ENCODE assay signal across 19 mouse cellular contexts in the genomic region with DNA sequence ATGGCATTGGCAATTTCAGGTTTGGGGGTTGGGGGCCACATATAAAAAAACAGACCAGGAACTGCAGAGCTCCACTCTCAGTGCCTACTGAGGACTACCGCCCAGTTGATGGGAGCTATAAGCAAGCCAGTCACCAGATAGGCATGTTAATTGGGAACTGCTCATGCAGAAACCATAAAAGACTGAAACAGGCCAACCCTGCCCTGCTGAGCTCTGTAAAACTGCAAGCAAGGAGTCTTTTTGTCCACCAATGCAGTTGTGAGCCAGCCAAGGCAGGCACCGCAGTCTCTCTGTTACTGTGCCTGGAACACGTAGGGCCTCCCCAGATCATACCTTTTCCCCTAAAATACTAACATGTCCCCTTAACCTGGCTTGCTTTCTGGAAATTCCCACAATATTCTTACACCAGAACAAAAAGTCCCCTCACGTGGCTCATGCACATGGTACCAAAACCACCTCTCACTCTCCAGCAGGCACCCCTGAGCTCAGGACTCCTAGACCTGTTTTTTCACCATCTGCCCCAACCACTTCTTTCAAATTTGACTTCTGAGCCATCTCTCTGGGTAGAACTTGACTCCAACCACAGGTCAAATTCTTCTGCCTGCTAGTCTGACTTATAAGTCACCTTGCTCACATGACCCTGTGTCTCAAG. TPM values are rescaled to one million over a fixed set of nuclear protein-coding genes. Genes with fewer than 3 reads are reported as not detected.
DNase-seq lines count a peak whose midpoint lies in the region; ATAC-seq and TF ChIP-seq lines count a peak whose summit lies in the region.
"Had no signal": no experiment of that assay in that cellular context is flagged by ENCODE, and none has a peak within 500 bp of the region (broad histone marks: within the 10 kb centered on the region; RNA-seq: fewer than 3 reads in every experiment).

No protein-coding gene starts in this region.

- H3K4me1 ChIP-seq in limb, embryonic 11.5 days (ENCODE audit: control insufficient read depth, insufficient read depth, low read length): no peaks in the 10 kb centered on the region
- H3K4me1 ChIP-seq in limb, embryonic 10.5 days: no peaks in the 10 kb centered on the region; the same call in 1 of the 2 replicates
- no peaks in the 10 kb centered on the region for H3K4me1 ChIP-seq in intestine, embryonic 15.5 days (replicated peaks)
- H3K4me1 ChIP-seq in kidney, postnatal 0 days (replicated peaks; ENCODE audit: insufficient read depth, low read length): no peaks in the 10 kb centered on the region
- H3K4me1 ChIP-seq: heart, embryonic 10.5 days; hindbrain, embryonic 10.5 days had no signal

- no peak for TF ChIP-seq CTCF in kidney, postnatal 0 days (IDR thresholded peaks at IDR 0.05; ENCODE audit: low read depth)

- peak; percentile 25 for DNase-seq in limb, embryonic 11.5 days (ENCODE audit: low spot score)
- no peak for DNase-seq in limb, embryonic 10.5 days (ENCODE audit: low spot score)
- DNase-seq in kidney, postnatal 0 days (ENCODE audit: low spot score): peak; percentile 39
- DNase-seq in retina, embryonic 14.5 days (ENCODE audit: low spot score): peak; percentile 32
- no peak for DNase-seq in cerebellum, adult 11-12 months
- no peak for DNase-seq in layer of hippocampus, adult 11-12 months (ENCODE audit: low spot score)
- DNase-seq: adrenal gland, adult 8-10 months; gastrocnemius, postnatal 14 days; lung, postnatal 36 days; midbrain, embryonic 14.5 days; right cerebral cortex, postnatal 25 days; thymus, postnatal 36 days had no signal

- no peaks in the 10 kb centered on the region for H3K9me3 ChIP-seq in limb, embryonic 11.5 days (ENCODE audit: control insufficient read depth, low read length)
- no peaks in the 10 kb centered on the region for H3K9me3 ChIP-seq in limb, embryonic 10.5 days (replicated peaks)
- H3K9me3 ChIP-seq in intestine, embryonic 15.5 days: no peaks in the 10 kb centered on the region
- no peaks in the 10 kb centered on the region for H3K9me3 ChIP-seq in kidney, postnatal 0 days (replicated peaks; ENCODE audit: low read length)
- H3K9me3 ChIP-seq: heart, embryonic 10.5 days; hindbrain, embryonic 10.5 days had no signal

- no peak overlapping the region for H3K4me3 ChIP-seq in limb, embryonic 11.5 days (ENCODE audit: low read depth, low read length)
- H3K4me3 ChIP-seq in limb, embryonic 10.5 days: no peak overlapping the region
- no peak overlapping the region for H3K4me3 ChIP-seq in intestine, embryonic 15.5 days (replicated peaks)
- no peak overlapping the region for H3K4me3 ChIP-seq in kidney, postnatal 0 days (replicated peaks; ENCODE audit: low read depth, low read length)
- H3K4me3 ChIP-seq: erythroblast, embryonic 14.5 days; heart, embryonic 10.5 days; hindbrain, embryonic 10.5 days; layer of hippocampus, adult 2 months had no signal

- H3K36me3 ChIP-seq in limb, embryonic 11.5 days (ENCODE audit: control insufficient read depth, insufficient read depth, low read length): no peaks in the 10 kb centered on the region
- no peaks in the 10 kb centered on the region for H3K36me3 ChIP-seq in limb, embryonic 10.5 days
- no peaks in the 10 kb centered on the region for H3K36me3 ChIP-seq in intestine, embryonic 15.5 days
- H3K36me3 ChIP-seq in kidney, postnatal 0 days (ENCODE audit: insufficient read depth, low read length): no peaks in the 10 kb centered on the region
- H3K36me3 ChIP-seq: heart, embryonic 10.5 days; hindbrain, embryonic 10.5 days had no signal

- no peak for ATAC-seq in limb, embryonic 11.5 days (ENCODE audit: insufficient number of reproducible peaks, low FRiP score, low TSS enrichment, low read depth)
- peak; percentile 96 for ATAC-seq in intestine, embryonic 15.5 days
- ATAC-seq in kidney, postnatal 0 days (replicated peaks; ENCODE audit: low FRiP score, low read depth): peak; percentile 96
- ATAC-seq in erythroblast, adult 5-6 weeks (replicated peaks; ENCODE audit: low FRiP score, poor library complexity, severe bottlenecking): no peak

- H3K4me2 ChIP-seq in limb, embryonic 11.5 days (ENCODE audit: low read depth, severe bottlenecking): no peak overlapping the region
- no peak overlapping the region for H3K4me2 ChIP-seq in intestine, embryonic 15.5 days (replicated peaks)
- H3K4me2 ChIP-seq in kidney, postnatal 0 days (ENCODE audit: low read length): no peak overlapping the region

- no peak overlapping the region for H3K9ac ChIP-seq in limb, embryonic 11.5 days (ENCODE audit: low read length)
- no peak overlapping the region for H3K9ac ChIP-seq in intestine, embryonic 15.5 days
- no peak overlapping the region for H3K9ac ChIP-seq in kidney, postnatal 0 days (ENCODE audit: low read depth, low read length)
- H3K9ac ChIP-seq: liver, embryonic 14.5 days had no signal

- 75% methylated on average over 4 of the region's 4 CpGs for WGBS in limb, embryonic 11.5 days
- WGBS in limb, embryonic 10.5 days: 88% methylated on average over 4 of the region's 4 CpGs
- 79% methylated on average over 4 of the region's 4 CpGs for WGBS in intestine, embryonic 15.5 days
- 54% methylated on average over 4 of the region's 4 CpGs for WGBS in kidney, postnatal 0 days

- no peaks in the 10 kb centered on the region for H3K27me3 ChIP-seq in limb, embryonic 11.5 days (ENCODE audit: control insufficient read depth, insufficient read depth, low read length)
- H3K27me3 ChIP-seq in limb, embryonic 10.5 days (ENCODE audit: low read depth, poor library complexity, severe bottlenecking): no peaks in the 10 kb centered on the region
- no peaks in the 10 kb centered on the region for H3K27me3 ChIP-seq in intestine, embryonic 15.5 days (replicated peaks)
- no peaks in the 10 kb centered on the region for H3K27me3 ChIP-seq in kidney, postnatal 0 days (ENCODE audit: insufficient read depth, low read length)

- no peak overlapping the region for H3K27ac ChIP-seq in limb, embryonic 11.5 days (replicated peaks; ENCODE audit: low read depth, low read length)
- H3K27ac ChIP-seq in limb, embryonic 10.5 days: no peak overlapping the region
- H3K27ac ChIP-seq in intestine, embryonic 15.5 days: peak overlapping the region; percentile 72
- peak overlapping the region; percentile 80 for H3K27ac ChIP-seq in kidney, postnatal 0 days
- H3K27ac ChIP-seq: heart, embryonic 10.5 days; hindbrain, embryonic 10.5 days; layer of hippocampus, adult 2 months; liver, embryonic 14.5 days had no signal

RNA-seq across cellular contexts. Expression of a gene that starts 32.5 kb away (rescaled TPM):
- 16.4 and 19.0 TPM in 2 replicates for polyA plus RNA-seq in limb, embryonic 11.5 days (2014; fragmentation: Nextera tagmentation; extraction: Ambion mirVana)
- polyA plus RNA-seq in limb, embryonic 10.5 days (2016; fragmentation: Nextera tagmentation; extraction: Ambion mirVana): 7.6 and 13.1 TPM in 2 replicates
- 35.1 and 37.5 TPM in 2 replicates for polyA plus RNA-seq in intestine, embryonic 15.5 days (2015; fragmentation: Nextera tagmentation; extraction: Ambion mirVana)
- polyA plus RNA-seq in kidney, postnatal 0 days (2015; fragmentation: Nextera tagmentation; extraction: Ambion mirVana): 23.3 and 25.4 TPM in 2 replicates
- 0.19 and 4.6 TPM in 2 replicates for total RNA-seq in erythroblast, adult 5-6 weeks (2015; ENCODE audit: low replicate concordance)
- 2.1 and 12.8 TPM in 2 replicates for total RNA-seq in erythroblast, adult 5-6 weeks (2017; ENCODE audit: low replicate concordance)
- polyA plus RNA-seq: erythroblast, embryonic 14.5 days had no signal

Comparison
In these comparisons a context has a peak if more than half of its experiments do, and no peak if none do; other contexts are left out.
1. DNase-seq: peak in limb, embryonic 11.5 days (single experiment), kidney, postnatal 0 days (single experiment) and retina, embryonic 14.5 days (single experiment); none in limb, embryonic 10.5 days (single experiment), cerebellum, adult 11-12 months (single experiment) and layer of hippocampus, adult 11-12 months (single experiment).
2. ATAC-seq: peak in intestine, embryonic 15.5 days (single experiment) and kidney, postnatal 0 days (single experiment); none in limb, embryonic 11.5 days (single experiment) and erythroblast, adult 5-6 weeks (single experiment).
3. H3K27ac ChIP-seq: peak in intestine, embryonic 15.5 days (single experiment) and kidney, postnatal 0 days (single experiment); none in limb, embryonic 11.5 days (single experiment) and limb, embryonic 10.5 days (single experiment).